Mouse (Mus musculus): ENCODE measurements around the gene Gstt4. TPM values are rescaled to one million over a fixed set of nuclear protein-coding genes. Genes with fewer than 3 reads are reported as not detected.
"Not testable (repeated sequence)": the region's sequence is repeated elsewhere in the genome, so short reads cannot be mapped to it uniquely, and the experiment has no call there.

Gstt4 gene
- polyA plus RNA-seq, 1 experiment from 2014 or later = not detected

DNA sequence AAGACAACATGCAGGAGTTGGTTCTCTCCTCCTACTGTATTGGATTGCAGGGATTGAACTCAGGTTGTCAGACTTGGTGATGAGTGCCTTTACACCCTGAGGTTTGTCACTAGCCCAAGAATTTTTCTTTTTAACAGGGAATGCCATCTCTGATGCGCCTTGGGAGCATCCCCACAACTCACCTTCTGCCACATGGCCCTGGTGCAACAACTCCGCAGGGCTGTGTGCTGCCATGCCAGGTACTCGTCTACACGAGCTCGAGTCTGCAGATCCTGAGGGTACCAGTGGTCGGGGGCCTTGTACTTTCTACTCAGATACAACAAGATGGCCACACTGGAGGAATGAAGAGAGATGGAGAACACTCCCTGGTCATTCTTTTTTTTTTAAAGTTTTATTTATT is 45.8 kb downstream of the Gstt4 start:
- WGBS = 90% methylated on average over 6 of the region's 6 CpGs
- H3K27me3 ChIP-seq (ENCODE audit: control insufficient read depth, insufficient read depth, low read length) = peaks cover 27% of the 10 kb centered on the region
- no peak overlapping the region for H3K4me2 ChIP-seq (ENCODE audit: low read length)

GRCm38 (mm10) chr10:75774587-75774986 is 47.8 kb downstream of the Gstt4 start:
- H3K27me3 ChIP-seq (ENCODE audit: control insufficient read depth, insufficient read depth, low read length) = peaks cover 8% of the 10 kb centered on the region
- no peaks in the 10 kb centered on the region for H3K9me3 ChIP-seq (ENCODE audit: control insufficient read depth, low read length)
- ATAC-seq (ENCODE audit: low FRiP score, low TSS enrichment) (no peak), DNase-seq (no peak)
- H3K4me3 ChIP-seq (replicated peaks; ENCODE audit: low read depth, low read length) = no peak overlapping the region
- H3K36me3 ChIP-seq (ENCODE audit: control insufficient read depth, insufficient read depth, low read length) = no peaks in the 10 kb centered on the region
- 0 out of 2 replicates have a peak, but pooled peaks cover 7% of the 10 kb centered on the region for H3K4me1 ChIP-seq (ENCODE audit: control insufficient read depth, insufficient read depth, low read length)
- 91% methylated on average over 9 of the region's 9 CpGs for WGBS
- no peak overlapping the region for H3K27ac ChIP-seq (replicated peaks; ENCODE audit: low read depth, low read length)
- H3K9ac ChIP-seq (replicated peaks; ENCODE audit: low read length) = no peak overlapping the region
- no peak overlapping the region for H3K4me2 ChIP-seq (ENCODE audit: low read length)

More for the DNA sequence above, 45.8 kb downstream of the Gstt4 start:
- peaks cover 12% of the 10 kb centered on the region for H3K4me1 ChIP-seq (ENCODE audit: control insufficient read depth, insufficient read depth, low read length)
- H3K9ac ChIP-seq (replicated peaks; ENCODE audit: low read length) = no peak overlapping the region
- DNase-seq (no peak), ATAC-seq (ENCODE audit: low FRiP score, low TSS enrichment) (no peak)
- no peaks in the 10 kb centered on the region for H3K9me3 ChIP-seq (ENCODE audit: control insufficient read depth, low read length)
- H3K27ac ChIP-seq (replicated peaks; ENCODE audit: low read depth, low read length) = no peak overlapping the region
- no peak overlapping the region for H3K4me3 ChIP-seq (replicated peaks; ENCODE audit: low read depth, low read length)
- no peaks in the 10 kb centered on the region for H3K36me3 ChIP-seq (ENCODE audit: control insufficient read depth, insufficient read depth, low read length)

- Histone ChIP-seq H3K9ac (replicated peaks; ENCODE audit: low read length) (no peak overlapping the region), H3K36me3 (ENCODE audit: control insufficient read depth, insufficient read depth, low read length) (no peaks in the 10 kb centered on the region), H3K4me2 (ENCODE audit: low read length) (no peak overlapping the region), H3K27ac (replicated peaks; ENCODE audit: low read depth, low read length) (no peak overlapping the region), H3K27me3 (ENCODE audit: control insufficient read depth, insufficient read depth, low read length) (peaks cover 3% of the 10 kb centered on the region; the same call in 1 of the 2 replicates), H3K4me1 (ENCODE audit: control insufficient read depth, insufficient read depth, low read length) (0 out of 2 replicates have a peak, but pooled peaks cover 7% of the 10 kb centered on the region), H3K4me3 (replicated peaks; ENCODE audit: low read depth, low read length) (no peak overlapping the region), H3K9me3 (ENCODE audit: control insufficient read depth, low read length) (no peaks in the 10 kb centered on the region)
- ATAC-seq (ENCODE audit: low FRiP score, low TSS enrichment) (no peak), DNase-seq (no peak)
- 89% methylated on average over 5 of the region's 5 CpGs for WGBS
Measured at GRCm38 (mm10) chr10:75774102-75774501, 48.2 kb downstream of the Gstt4 start.

DNA sequence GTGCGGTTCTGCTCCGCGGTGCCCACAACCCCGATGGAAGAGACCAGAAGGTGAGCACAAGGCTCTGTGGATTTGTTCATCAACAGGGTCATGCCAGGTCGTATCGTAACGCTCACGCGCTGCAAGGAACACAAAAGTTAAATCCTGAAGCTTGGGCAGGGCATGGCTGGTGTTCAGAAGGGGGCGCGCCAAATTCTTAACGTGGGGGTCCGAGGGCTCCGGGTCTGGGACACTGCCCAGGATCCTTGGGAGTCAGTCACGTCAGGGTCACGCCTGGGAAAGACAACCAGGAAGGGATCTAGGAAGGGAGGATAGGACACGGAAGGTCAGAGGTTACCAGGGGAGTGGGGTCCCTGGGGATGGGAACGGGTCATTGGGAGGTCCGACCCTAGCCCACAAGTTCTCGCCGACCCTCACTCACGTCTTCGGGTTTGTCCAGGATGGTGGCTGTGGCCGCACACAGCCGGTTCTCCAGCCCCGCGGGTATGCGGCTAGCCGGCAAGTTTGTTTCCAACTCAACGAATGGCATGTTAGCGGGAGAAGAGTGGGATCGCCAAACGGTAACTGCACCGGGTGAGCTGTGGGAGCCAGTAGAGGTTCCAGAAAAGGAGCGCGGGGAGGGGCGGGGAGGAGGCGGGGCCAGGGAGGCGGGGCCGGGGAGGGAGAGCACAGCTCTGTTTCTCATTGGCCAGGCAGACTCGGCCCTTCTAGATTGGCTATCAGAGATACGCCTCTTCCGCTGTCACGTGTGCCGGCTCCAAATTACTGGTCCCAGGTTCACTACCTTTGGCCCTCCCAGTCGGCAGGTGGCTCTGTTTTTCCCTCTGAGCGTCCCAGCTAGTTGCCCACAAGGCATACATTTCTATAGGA is 49.3 kb downstream of the Gstt4 start, which contains the start of gene Ddt:
Gene Ddt, minus strand, starts transcription at position 620 of the 870 bp plus-strand sequence.
- no peaks in the 10 kb centered on the region for H3K27me3 ChIP-seq (ENCODE audit: control insufficient read depth, insufficient read depth, low read length)
- 0 out of 2 replicates have a peak, but pooled peaks cover 7% of the 10 kb centered on the region for H3K4me1 ChIP-seq (ENCODE audit: control insufficient read depth, insufficient read depth, low read length)
- H3K36me3 ChIP-seq (ENCODE audit: control insufficient read depth, insufficient read depth, low read length) = no peaks in the 10 kb centered on the region
- H3K4me2 ChIP-seq (ENCODE audit: low read length) = peak within 1 kb of the TSS; percentile 99
- no peaks in the 10 kb centered on the region for H3K9me3 ChIP-seq (ENCODE audit: control insufficient read depth, low read length)
- ATAC-seq (ENCODE audit: low FRiP score, low TSS enrichment) (peak; percentile 97), DNase-seq (peak; percentile 93)
- H3K9ac ChIP-seq (replicated peaks; ENCODE audit: low read length) = peak within 1 kb of the TSS; percentile 60
- H3K27ac ChIP-seq (replicated peaks; ENCODE audit: low read depth, low read length) = no peak within 1 kb of the TSS
- H3K4me3 ChIP-seq (replicated peaks; ENCODE audit: low read depth, low read length) = peak within 1 kb of the TSS; percentile 64
- WGBS = under 1% methylated on average over 47 of the region's 47 CpGs

GRCm38 (mm10) chr10:75767756-75768155 is 54.6 kb downstream of the Gstt4 start:
- H3K36me3 ChIP-seq (ENCODE audit: control insufficient read depth, insufficient read depth, low read length); H3K27me3 ChIP-seq (ENCODE audit: control insufficient read depth, insufficient read depth, low read length); H3K4me3 ChIP-seq (replicated peaks; ENCODE audit: low read depth, low read length); DNase-seq; H3K9me3 ChIP-seq (ENCODE audit: control insufficient read depth, low read length); H3K9ac ChIP-seq (replicated peaks; ENCODE audit: low read length); H3K4me2 ChIP-seq (ENCODE audit: low read length); H3K27ac ChIP-seq (replicated peaks; ENCODE audit: low read depth, low read length); ATAC-seq (ENCODE audit: low FRiP score, low TSS enrichment): not testable (repeated sequence)
- 31% methylated on average over 5 of the region's 5 CpGs for WGBS
- H3K4me1 ChIP-seq (ENCODE audit: control insufficient read depth, insufficient read depth, low read length) = peaks cover 10% of the 10 kb centered on the region; the same call in 1 of the 2 replicates

- Histone ChIP-seq H3K4me3 (replicated peaks; ENCODE audit: low read depth, low read length) (no peak overlapping the region), H3K4me2 (ENCODE audit: low read length) (no peak overlapping the region), H3K27ac (replicated peaks; ENCODE audit: low read depth, low read length) (no peak overlapping the region), H3K4me1 (ENCODE audit: control insufficient read depth, insufficient read depth, low read length) (peaks cover 10% of the 10 kb centered on the region), H3K36me3 (ENCODE audit: control insufficient read depth, insufficient read depth, low read length) (no peaks in the 10 kb centered on the region), H3K9ac (replicated peaks; ENCODE audit: low read length) (no peak overlapping the region), H3K9me3 (ENCODE audit: control insufficient read depth, low read length) (no peaks in the 10 kb centered on the region), H3K27me3 (ENCODE audit: control insufficient read depth, insufficient read depth, low read length) (no peaks in the 10 kb centered on the region)
- ATAC-seq (ENCODE audit: low FRiP score, low TSS enrichment) = no peak
- DNase-seq = no peak
- WGBS = 85% methylated on average over 6 of the region's 6 CpGs
Measured at GRCm38 (mm10) chr10:75766856-75767255, 55.5 kb downstream of the Gstt4 start.

Other genes starting within 250 kb of the Gstt4 start
- 0.97 and 1.9 TPM in 2 replicates for gene Ggt5, start 233.2 kb downstream of the Gstt4 start, polyA plus RNA-seq (2014; fragmentation: Nextera tagmentation; extraction: Ambion mirVana)
- 2.3 and 2.5 TPM in 2 replicates for gene Susd2, start 178.5 kb downstream of the Gstt4 start, polyA plus RNA-seq (2014; fragmentation: Nextera tagmentation; extraction: Ambion mirVana)
- 47.2 and 54.5 TPM in 2 replicates for gene Cabin1, start 58.2 kb downstream of the Gstt4 start, polyA plus RNA-seq (2014; fragmentation: Nextera tagmentation; extraction: Ambion mirVana)
- 75.9 and 94.5 TPM in 2 replicates for gene Ddt, start 49.1 kb downstream of the Gstt4 start, polyA plus RNA-seq (2014; fragmentation: Nextera tagmentation; extraction: Ambion mirVana)
- not detected in 2 replicates for gene Gm20441, start 41.6 kb downstream of the Gstt4 start, polyA plus RNA-seq (2014; fragmentation: Nextera tagmentation; extraction: Ambion mirVana)
- 0.23 and 1.1 TPM in 2 replicates for gene Gstt3, start 41.1 kb downstream of the Gstt4 start, polyA plus RNA-seq (2014; fragmentation: Nextera tagmentation; extraction: Ambion mirVana)
- gene Gstt1, start 24.0 kb downstream of the Gstt4 start, polyA plus RNA-seq (2014; fragmentation: Nextera tagmentation; extraction: Ambion mirVana) = 9.8 and 12.4 TPM in 2 replicates
- 3.8 and 4.3 TPM in 2 replicates for gene Gstt2, start 14.9 kb upstream of the Gstt4 start, polyA plus RNA-seq (2014; fragmentation: Nextera tagmentation; extraction: Ambion mirVana)
- 1,381 and 1,864 TPM in 2 replicates for gene Mif, start 37.7 kb upstream of the Gstt4 start, polyA plus RNA-seq (2014; fragmentation: Nextera tagmentation; extraction: Ambion mirVana)
- 1.2 TPM in 2 replicates for gene Derl3, start 70.9 kb upstream of the Gstt4 start, polyA plus RNA-seq (2014; fragmentation: Nextera tagmentation; extraction: Ambion mirVana)
- 277 and 283 TPM in 2 replicates for gene Smarcb1, start 99.1 kb upstream of the Gstt4 start, polyA plus RNA-seq (2014; fragmentation: Nextera tagmentation; extraction: Ambion mirVana)
- gene Chchd10, start 110.6 kb upstream of the Gstt4 start, polyA plus RNA-seq (2014; fragmentation: Nextera tagmentation; extraction: Ambion mirVana) = 44.2 and 76.8 TPM in 2 replicates
- 13.3 and 16.5 TPM in 2 replicates for gene Mmp11, start 114.0 kb upstream of the Gstt4 start, polyA plus RNA-seq (2014; fragmentation: Nextera tagmentation; extraction: Ambion mirVana)
- 0.22 and 0.53 TPM in 2 replicates for gene Gm867, start 118.1 kb upstream of the Gstt4 start, polyA plus RNA-seq (2014; fragmentation: Nextera tagmentation; extraction: Ambion mirVana)
- gene Vpreb3, start 120.5 kb upstream of the Gstt4 start, polyA plus RNA-seq (2014; fragmentation: Nextera tagmentation; extraction: Ambion mirVana) = not detected in 2 replicates
- not detected in 2 replicates for gene Gm5134, start 132.0 kb upstream of the Gstt4 start, polyA plus RNA-seq (2014; fragmentation: Nextera tagmentation; extraction: Ambion mirVana)
- gene Zfp280b, start 210.1 kb upstream of the Gstt4 start, polyA plus RNA-seq (2014; fragmentation: Nextera tagmentation; extraction: Ambion mirVana) = 11.9 and 14.6 TPM in 2 replicates